Mouse (Mus musculus) layer of hippocampus, adult 9-10 months (tissue): ENCODE data around the gene Col3a1.

Experiments used
- DNase-seq: peaks from one replicate; pipeline ENCODE4 v3.0.0; 2022; ENCODE audit warnings: low spot score

Col3a1 gene

GRCm38 (mm10) chr1:45381866-45382265, 70.5 kb downstream of the Col3a1 start:
- no peak for DNase-seq
